Mouse (Mus musculus): ENCODE measurements at regions not wholly inside any gene's neighbourhood (a gene's known extent, or its start where the extent isn't known, plus 50 kb on each side); places are given as distances from the start of the nearest gene placed in this dataset.

- H3K36me3 ChIP-seq, result no peaks in the 10 kb centered on the region
- no peak overlapping the region for H3K4me2 ChIP-seq (replicated peaks)
- H3K9ac ChIP-seq (replicated peaks), result no peak overlapping the region
- H3K4me3 ChIP-seq (replicated peaks), result no peak overlapping the region
- no peaks in the 10 kb centered on the region for H3K9me3 ChIP-seq
- H3K4me1 ChIP-seq (replicated peaks), result no peaks in the 10 kb centered on the region
- WGBS, result 92% methylated on average over 2 of the region's 2 CpGs
- H3K27ac ChIP-seq, result no peak overlapping the region
- H3K27me3 ChIP-seq, result no peaks in the 10 kb centered on the region
- ATAC-seq, result no peak
Observed at GRCm38 (mm10) chr5:101242651-101243050, 397.1 kb downstream of the Gpat3 start.

- no peak overlapping the region for H3K9ac ChIP-seq (replicated peaks)
- no peak overlapping the region for H3K4me2 ChIP-seq (replicated peaks)
- no peaks in the 10 kb centered on the region for H3K36me3 ChIP-seq
- no peak overlapping the region for H3K27ac ChIP-seq
- ATAC-seq, result no peak
- 83% methylated on average over 16 of the region's 16 CpGs for WGBS
- H3K4me1 ChIP-seq (replicated peaks), result no peaks in the 10 kb centered on the region
- no peaks in the 10 kb centered on the region for H3K9me3 ChIP-seq
- no peak overlapping the region for H3K4me3 ChIP-seq (replicated peaks)
- H3K27me3 ChIP-seq, result no peaks in the 10 kb centered on the region
Observed at GRCm38 (mm10) chr5:101239298-101240118, 394.0 kb downstream of the Gpat3 start.

- no peak overlapping the region for H3K4me2 ChIP-seq (replicated peaks)
- no peaks in the 10 kb centered on the region for H3K4me1 ChIP-seq (replicated peaks)
- WGBS, result 78% methylated on average over 9 of the region's 9 CpGs
- H3K9ac ChIP-seq (replicated peaks), result no peak overlapping the region
- no peak overlapping the region for H3K27ac ChIP-seq
- H3K4me3 ChIP-seq (replicated peaks), result no peak overlapping the region
- 0 out of 2 replicates have a peak, but pooled peaks cover 4% of the 10 kb centered on the region for H3K9me3 ChIP-seq
- no peak for ATAC-seq
- no peaks in the 10 kb centered on the region for H3K27me3 ChIP-seq
- no peaks in the 10 kb centered on the region for H3K36me3 ChIP-seq
Observed at GRCm38 (mm10) chr5:101236163-101236693, 390.7 kb downstream of the Gpat3 start.

GRCm38 (mm10) chr5:101222390-101222789, 376.9 kb downstream of the Gpat3 start:
- no peaks in the 10 kb centered on the region for H3K9me3 ChIP-seq
- no peak overlapping the region for H3K4me3 ChIP-seq (replicated peaks)
- no peak overlapping the region for H3K9ac ChIP-seq (replicated peaks)
- ATAC-seq, result no peak
- no peak overlapping the region for H3K27ac ChIP-seq
- H3K4me2 ChIP-seq (replicated peaks), result no peak overlapping the region
- H3K27me3 ChIP-seq, result no peaks in the 10 kb centered on the region
- H3K4me1 ChIP-seq (replicated peaks), result no peaks in the 10 kb centered on the region
- 92% methylated on average over 10 of the region's 10 CpGs for WGBS
- no peaks in the 10 kb centered on the region for H3K36me3 ChIP-seq

GRCm38 (mm10) chr5:101218082-101218481, 372.6 kb downstream of the Gpat3 start:
- H3K4me2 ChIP-seq (replicated peaks), result no peak overlapping the region
- no peak overlapping the region for H3K9ac ChIP-seq (replicated peaks)
- 86% methylated on average over 3 of the region's 3 CpGs for WGBS
- no peaks in the 10 kb centered on the region for H3K27me3 ChIP-seq
- H3K36me3 ChIP-seq, result no peaks in the 10 kb centered on the region
- H3K27ac ChIP-seq, result no peak overlapping the region
- H3K4me3 ChIP-seq (replicated peaks), result no peak overlapping the region
- no peaks in the 10 kb centered on the region for H3K4me1 ChIP-seq (replicated peaks)
- no peak for ATAC-seq
- no peaks in the 10 kb centered on the region for H3K9me3 ChIP-seq

GRCm38 (mm10) chr5:101216837-101217571, 371.5 kb downstream of the Gpat3 start:
- H3K9ac ChIP-seq (replicated peaks), result no peak overlapping the region
- no peak overlapping the region for H3K4me3 ChIP-seq (replicated peaks)
- ATAC-seq, result no peak
- H3K9me3 ChIP-seq, result no peaks in the 10 kb centered on the region
- H3K36me3 ChIP-seq, result no peaks in the 10 kb centered on the region
- WGBS, result 90% methylated on average over 10 of the region's 10 CpGs
- H3K27me3 ChIP-seq, result no peaks in the 10 kb centered on the region
- H3K27ac ChIP-seq, result no peak overlapping the region
- no peaks in the 10 kb centered on the region for H3K4me1 ChIP-seq (replicated peaks)
- H3K4me2 ChIP-seq (replicated peaks), result no peak overlapping the region

- Histone ChIP-seq H3K9ac (replicated peaks) (no peak overlapping the region), H3K4me3 (replicated peaks) (no peak overlapping the region), H3K36me3 (no peaks in the 10 kb centered on the region), H3K4me1 (replicated peaks) (no peaks in the 10 kb centered on the region), H3K27me3 (no peaks in the 10 kb centered on the region), H3K9me3 (no peaks in the 10 kb centered on the region), H3K27ac (no peak overlapping the region), H3K4me2 (replicated peaks) (no peak overlapping the region)
- ATAC-seq, result no peak
- 90% methylated on average over 4 of the region's 4 CpGs for WGBS
Observed at GRCm38 (mm10) chr5:101211974-101212373, 366.5 kb downstream of the Gpat3 start.

GRCm38 (mm10) chr5:101208150-101208549, 362.6 kb downstream of the Gpat3 start:
- H3K9ac ChIP-seq (replicated peaks), result no peak overlapping the region
- H3K36me3 ChIP-seq, result no peaks in the 10 kb centered on the region
- H3K4me1 ChIP-seq (replicated peaks), result no peaks in the 10 kb centered on the region
- no peak overlapping the region for H3K4me3 ChIP-seq (replicated peaks)
- no peak overlapping the region for H3K4me2 ChIP-seq (replicated peaks)
- no peak overlapping the region for H3K27ac ChIP-seq
- ATAC-seq, result no peak
- H3K9me3 ChIP-seq, result no peaks in the 10 kb centered on the region
- no peaks in the 10 kb centered on the region for H3K27me3 ChIP-seq
- WGBS, result 89% methylated on average over 5 of the region's 5 CpGs

- Histone ChIP-seq H3K4me2 (replicated peaks) (no peak overlapping the region), H3K36me3 (no peaks in the 10 kb centered on the region), H3K4me1 (replicated peaks) (no peaks in the 10 kb centered on the region), H3K4me3 (replicated peaks) (no peak overlapping the region), H3K9ac (replicated peaks) (no peak overlapping the region), H3K27ac (no peak overlapping the region), H3K9me3 (no peaks in the 10 kb centered on the region), H3K27me3 (no peaks in the 10 kb centered on the region)
- ATAC-seq, result no peak
- WGBS, result 84% methylated on average over 4 of the region's 4 CpGs
Observed at GRCm38 (mm10) chr5:101195501-101195900, 350.0 kb downstream of the Gpat3 start.

GRCm38 (mm10) chr5:101190976-101191375, 345.5 kb downstream of the Gpat3 start:
- Histone ChIP-seq H3K4me2 (replicated peaks) (no peak overlapping the region), H3K36me3 (no peaks in the 10 kb centered on the region), H3K9me3 (no peaks in the 10 kb centered on the region), H3K9ac (replicated peaks) (no peak overlapping the region), H3K4me1 (replicated peaks) (0 out of 2 replicates have a peak, but pooled peaks cover 6% of the 10 kb centered on the region), H3K4me3 (replicated peaks) (no peak overlapping the region), H3K27me3 (no peaks in the 10 kb centered on the region), H3K27ac (no peak overlapping the region)
- 93% methylated on average over 2 of the region's 2 CpGs for WGBS
- no peak for ATAC-seq

- Histone ChIP-seq H3K4me2 (replicated peaks) (no peak overlapping the region), H3K9me3 (no peaks in the 10 kb centered on the region), H3K36me3 (no peaks in the 10 kb centered on the region), H3K4me3 (replicated peaks) (no peak overlapping the region), H3K9ac (replicated peaks) (no peak overlapping the region), H3K27ac (no peak overlapping the region), H3K4me1 (replicated peaks) (no peaks in the 10 kb centered on the region), H3K27me3 (no peaks in the 10 kb centered on the region)
- no peak for ATAC-seq
- 89% methylated on average over 9 of the region's 9 CpGs for WGBS
Observed at GRCm38 (mm10) chr5:101173183-101173582, 327.7 kb downstream of the Gpat3 start.

GRCm38 (mm10) chr5:101172782-101173181, 327.3 kb downstream of the Gpat3 start:
- Histone ChIP-seq H3K27ac (no peak overlapping the region), H3K9me3 (no peaks in the 10 kb centered on the region), H3K4me2 (replicated peaks) (no peak overlapping the region), H3K36me3 (no peaks in the 10 kb centered on the region), H3K27me3 (no peaks in the 10 kb centered on the region), H3K4me1 (replicated peaks) (no peaks in the 10 kb centered on the region), H3K4me3 (replicated peaks) (no peak overlapping the region), H3K9ac (replicated peaks) (no peak overlapping the region)
- 88% methylated on average over 10 of the region's 10 CpGs for WGBS
- no peak for ATAC-seq

Data from midbrain, embryonic 13.5 days (tissue).